Mouse (Mus musculus) NIH3T3 (cell line): Measurements from ENCODE around the gene Chsy1.

ENCODE experiments used
- DNase-seq: peaks from one replicate; pipeline ENCODE4 v3.0.0-alpha.2; 2012; ENCODE audit warnings: low read depth

The Chsy1 gene

GRCm38 (mm10) chr7:66140095-66140494 lies 30.8 kb downstream of the Chsy1 start:
- no peak for DNase-seq

GRCm38 (mm10) chr7:66140923-66141570 lies 31.7 kb downstream of the Chsy1 start:
- DNase-seq = peak; percentile 64

- no peak for DNase-seq
These were observed 33.2 kb downstream of the Chsy1 start for GRCm38 (mm10) chr7:66142514-66142913.

GRCm38 (mm10) chr7:66144543-66144942 lies 35.2 kb downstream of the Chsy1 start:
- no peak for DNase-seq

- DNase-seq = no peak
These were observed 37.8 kb downstream of the Chsy1 start for GRCm38 (mm10) chr7:66147156-66147555.

GRCm38 (mm10) chr7:66147816-66148215 lies 38.5 kb downstream of the Chsy1 start:
- no peak for DNase-seq

- DNase-seq = no peak
These were observed 40.2 kb downstream of the Chsy1 start for GRCm38 (mm10) chr7:66149506-66149905.

GRCm38 (mm10) chr7:66150411-66150810 lies 41.1 kb downstream of the Chsy1 start:
- no peak for DNase-seq

GRCm38 (mm10) chr7:66157413-66157812 lies 48.1 kb downstream of the Chsy1 start:
- DNase-seq = peak; percentile 29

GRCm38 (mm10) chr7:66157861-66158415 lies 48.6 kb downstream of the Chsy1 start:
- DNase-seq = peak; percentile 48

- no peak for DNase-seq
These were observed 49.4 kb downstream of the Chsy1 start for GRCm38 (mm10) chr7:66158616-66159129.

GRCm38 (mm10) chr7:66159961-66160360 lies 50.6 kb downstream of the Chsy1 start:
- DNase-seq = no peak

- no peak for DNase-seq
These were observed 52.5 kb downstream of the Chsy1 start for GRCm38 (mm10) chr7:66161836-66162235.

- no peak for DNase-seq
These were observed 53.2 kb downstream of the Chsy1 start for GRCm38 (mm10) chr7:66162489-66162888.

GRCm38 (mm10) chr7:66162981-66163380 lies 53.7 kb downstream of the Chsy1 start:
- DNase-seq = no peak

- no peak for DNase-seq
These were observed 55.2 kb downstream of the Chsy1 start for GRCm38 (mm10) chr7:66164427-66165031.

GRCm38 (mm10) chr7:66165036-66165798 lies 55.9 kb downstream of the Chsy1 start:
- no peak for DNase-seq

- no peak for DNase-seq
These were observed 59.6 kb downstream of the Chsy1 start for GRCm38 (mm10) chr7:66168877-66169276.

GRCm38 (mm10) chr7:66169476-66169875 lies 60.2 kb downstream of the Chsy1 start:
- no peak for DNase-seq

- no peak for DNase-seq
These were observed 61.6 kb downstream of the Chsy1 start for GRCm38 (mm10) chr7:66170802-66171505.

GRCm38 (mm10) chr7:66175738-66176137 lies 66.4 kb downstream of the Chsy1 start:
- DNase-seq = no peak

GRCm38 (mm10) chr7:66176256-66176655 lies 66.9 kb downstream of the Chsy1 start:
- no peak for DNase-seq
